7 mouse cellular contexts compared by ENCODE assay signal in genomic region chr11:98907437-98908173, GRCm38 (mm10). TPM values are rescaled to one million over a fixed set of nuclear protein-coding genes. Genes with fewer than 3 reads are reported as not detected.
DNase-seq lines count a peak whose midpoint lies in the region; ATAC-seq lines count a peak whose summit lies in the region.

Cdc6 (plus strand) TSS chr11:98907801.

- H3K9ac ChIP-seq in intestine, embryonic 16.5 days (ENCODE audit: low read depth, low read length): peak within 1 kb of the TSS; percentile 72
- peak within 1 kb of the TSS; percentile 65 for H3K9ac ChIP-seq in midbrain, embryonic 11.5 days (ENCODE audit: low read length)

- H3K4me2 ChIP-seq in intestine, embryonic 16.5 days (ENCODE audit: low read depth, low read length): peak within 1 kb of the TSS; percentile 96
- peak within 1 kb of the TSS; percentile 91 for H3K4me2 ChIP-seq in midbrain, embryonic 11.5 days

- peak within 1 kb of the TSS; percentile 94 for H3K27ac ChIP-seq in intestine, embryonic 16.5 days (ENCODE audit: low read length)
- no peak within 1 kb of the TSS for H3K27ac ChIP-seq in midbrain, embryonic 11.5 days (ENCODE audit: low read depth, low read length)

- peaks cover 40% of the 10 kb centered on the region for H3K4me1 ChIP-seq in intestine, embryonic 16.5 days (ENCODE audit: control insufficient read depth, insufficient read depth, low read length)
- H3K4me1 ChIP-seq in midbrain, embryonic 11.5 days (ENCODE audit: control insufficient read depth, insufficient read depth, low read length): peaks cover 26% of the 10 kb centered on the region

- no peaks in the 10 kb centered on the region for H3K27me3 ChIP-seq in intestine, embryonic 16.5 days (replicated peaks; ENCODE audit: control insufficient read depth, insufficient read depth, low read length)
- H3K27me3 ChIP-seq in midbrain, embryonic 11.5 days (ENCODE audit: control insufficient read depth, insufficient read depth, low read length): no peaks in the 10 kb centered on the region

- peak; percentile 96 for DNase-seq in adrenal gland, adult 8-10 months
- peak; percentile 97 for DNase-seq in embryo, embryonic 9.5 days (ENCODE audit: extremely low spot score)
- peak; percentile 86 to 97 for DNase-seq in gastrocnemius, postnatal 4 days (ENCODE audit: low spot score in 2 of 2)
- peak; percentile 84 to 92 for DNase-seq in left cerebral cortex, postnatal 36 days (ENCODE audit: low spot score in 2 of 2)
- peak; percentile 98 for DNase-seq in midbrain, embryonic 11.5 days (ENCODE audit: low spot score, missing footprints)
- DNase-seq in skeletal muscle tissue, adult 2 months (ENCODE audit: low read depth, low spot score): peak; percentile 95

- WGBS in intestine, embryonic 16.5 days: under 1% methylated on average over 49 of the region's 49 CpGs
- under 1% methylated on average over 49 of the region's 49 CpGs for WGBS in midbrain, embryonic 11.5 days

- H3K4me3 ChIP-seq in intestine, embryonic 16.5 days (ENCODE audit: low read length): peak within 1 kb of the TSS; percentile 68
- peak within 1 kb of the TSS; percentile 53 for H3K4me3 ChIP-seq in midbrain, embryonic 11.5 days (ENCODE audit: low read depth, low read length)

- intact Hi-C loops in left cerebral cortex, postnatal 36 days (cut with DNase I): loop anchor here (10.0 kb wide), 1 partner anchor 203 kb away; the partner anchor contains the start of gene Csf3

- ATAC-seq in intestine, embryonic 16.5 days: peak; percentile 88
- peak; percentile 98 for ATAC-seq in midbrain, embryonic 11.5 days (ENCODE audit: low FRiP score)

- no peaks in the 10 kb centered on the region for H3K9me3 ChIP-seq in intestine, embryonic 16.5 days (ENCODE audit: control insufficient read depth, low read length)
- no peaks in the 10 kb centered on the region for H3K9me3 ChIP-seq in midbrain, embryonic 11.5 days (ENCODE audit: control insufficient read depth, low read length)

- 0 out of 2 replicates have a peak, but pooled peaks cover 6% of the 10 kb centered on the region for H3K36me3 ChIP-seq in intestine, embryonic 16.5 days (ENCODE audit: control insufficient read depth, insufficient read depth, low read length)
- H3K36me3 ChIP-seq in midbrain, embryonic 11.5 days (ENCODE audit: control insufficient read depth, insufficient read depth, low read length): peaks cover 11% of the 10 kb centered on the region

RNA-seq across cellular contexts. Expression of gene Cdc6, which starts in this region (rescaled TPM):
- under 1 TPM; 0.20 to 0.95 (median 0.72) TPM for total RNA-seq in adrenal gland, adult 8-10 months (2022)
- total RNA-seq in gastrocnemius, postnatal 4 days (2021): 1 to 10 TPM; 6.8 to 7.5 TPM
- 18.9 and 23.0 TPM in 2 replicates for polyA plus RNA-seq in intestine, embryonic 16.5 days (2015; fragmentation: Nextera tagmentation; extraction: Ambion mirVana)
- under 1 TPM; 0.39 to 0.47 TPM for total RNA-seq in left cerebral cortex, postnatal 36 days (2021)
- polyA plus RNA-seq in midbrain, embryonic 11.5 days (2014; fragmentation: Nextera tagmentation; extraction: Ambion mirVana): 44.3 and 45.0 TPM in 2 replicates

Comparison
In these comparisons a context has a peak if more than half of its experiments do, and no peak if none do; other contexts are left out.
1. RNA of gene Cdc6 (total RNA-seq): 6.8 to 7.5 TPM in gastrocnemius, postnatal 4 days; 0.20 to 0.95 TPM in adrenal gland, adult 8-10 months and 0.39 to 0.47 TPM in left cerebral cortex, postnatal 36 days; every median in the first group is over 4 times any median in the second.
2. Peak in DNase-seq in adrenal gland, adult 8-10 months; RNA of the gene not detected or under 1 TPM.
3. Peak in DNase-seq in left cerebral cortex, postnatal 36 days; RNA of the gene not detected or under 1 TPM.
4. Peak in every context shown above with its lines, with median percentiles within 50 percentile points of each other: DNase-seq.